Mouse (Mus musculus) neural tube, embryonic 10.5 days (tissue): Measurements from ENCODE around the gene Stx18.

ENCODE experiments used
- DNase-seq: peaks from one replicate; pipeline ENCODE4 v3.0.0-alpha.2; 2017; ENCODE audit warnings: low spot score; ENCODE audit errors: extremely low spot score

The Stx18 gene

GRCm38 (mm10) chr5:38038710-38039592 is at the start of gene Stx18:
Gene Stx18, plus strand, starts transcription at chr5:38038742.
- peak; percentile 85 for DNase-seq

GRCm38 (mm10) chr5:37992346-37992745 is 46.2 kb upstream of the Stx18 start:
- DNase-seq, result no peak

GRCm38 (mm10) chr5:37998805-37999204 is 39.7 kb upstream of the Stx18 start:
- DNase-seq, result no peak

- DNase-seq, result no peak
Observed at GRCm38 (mm10) chr5:38002573-38002972, 36.0 kb upstream of the Stx18 start.

GRCm38 (mm10) chr5:38004746-38005145 is 33.8 kb upstream of the Stx18 start:
- DNase-seq, result no peak

- no peak for DNase-seq
Observed at GRCm38 (mm10) chr5:38006415-38007347, 31.9 kb upstream of the Stx18 start.

GRCm38 (mm10) chr5:38009071-38009470 is 29.5 kb upstream of the Stx18 start:
- DNase-seq, result no peak

- no peak for DNase-seq
Observed at GRCm38 (mm10) chr5:38014916-38015315, 23.6 kb upstream of the Stx18 start.

GRCm38 (mm10) chr5:38016945-38017344 is 21.6 kb upstream of the Stx18 start:
- no peak for DNase-seq

- DNase-seq, result no peak
Observed at GRCm38 (mm10) chr5:38027656-38028055, 10.9 kb upstream of the Stx18 start.

GRCm38 (mm10) chr5:38038274-38038673 is 268 bp upstream of the Stx18 start:
- no peak for DNase-seq

GRCm38 (mm10) chr5:38039796-38040195 is 1.3 kb downstream of the Stx18 start:
- no peak for DNase-seq

- no peak for DNase-seq
Observed at GRCm38 (mm10) chr5:38044923-38045322, 6.4 kb downstream of the Stx18 start.

GRCm38 (mm10) chr5:38048177-38048576 is 9.6 kb downstream of the Stx18 start:
- no peak for DNase-seq

- DNase-seq, result no peak
Observed at GRCm38 (mm10) chr5:38061051-38061450, 22.5 kb downstream of the Stx18 start.

GRCm38 (mm10) chr5:38062709-38063108 is 24.2 kb downstream of the Stx18 start:
- DNase-seq, result no peak

GRCm38 (mm10) chr5:38063339-38063738 is 24.8 kb downstream of the Stx18 start:
- no peak for DNase-seq

GRCm38 (mm10) chr5:38064043-38064575 is 25.6 kb downstream of the Stx18 start:
- DNase-seq, result no peak

- no peak for DNase-seq
Observed at GRCm38 (mm10) chr5:38064701-38065100, 26.2 kb downstream of the Stx18 start.

- no peak for DNase-seq
Observed at GRCm38 (mm10) chr5:38065454-38065853, 26.9 kb downstream of the Stx18 start.

GRCm38 (mm10) chr5:38066606-38067005 is 28.1 kb downstream of the Stx18 start:
- no peak for DNase-seq

GRCm38 (mm10) chr5:38076326-38076725 is 37.8 kb downstream of the Stx18 start:
- no peak for DNase-seq
